Mouse (Mus musculus): ENCODE results near the gene Trappc10.

- TF ChIP-seq CTCF (IDR thresholded peaks at IDR 0.05; ENCODE audit: insufficient read depth, low read depth, low read length) = no peak
- no peak for TF ChIP-seq POLR2A (IDR thresholded peaks at IDR 0.05; ENCODE audit: insufficient read depth, low read depth, low read length)
Observed at GRCm38 (mm10) chr10:78211311-78211710, 33.1 kb downstream of the Trappc10 start.

All from olfactory bulb, adult 2 months (tissue).